Mouse (Mus musculus) embryo, embryonic 10.5 days (tissue): ENCODE measurements at regions not wholly inside any gene's neighbourhood (a gene's known extent, or its start where the extent isn't known, plus 50 kb on each side); places are given as distances from the start of the nearest gene placed in this dataset.

ENCODE experiments used
- DNase-seq: peaks from one replicate; pipeline ENCODE4 v3.0.0-alpha.2; 2015; ENCODE audit warnings: low spot score

- no peak for DNase-seq
Measured at GRCm38 (mm10) chr15:69165482-69165801, 2664.7 kb upstream of the Lrrc6 start.

GRCm38 (mm10) chr15:69164581-69165481 is 2664.1 kb upstream of the Lrrc6 start:
- peak; percentile 32 for DNase-seq

DNA sequence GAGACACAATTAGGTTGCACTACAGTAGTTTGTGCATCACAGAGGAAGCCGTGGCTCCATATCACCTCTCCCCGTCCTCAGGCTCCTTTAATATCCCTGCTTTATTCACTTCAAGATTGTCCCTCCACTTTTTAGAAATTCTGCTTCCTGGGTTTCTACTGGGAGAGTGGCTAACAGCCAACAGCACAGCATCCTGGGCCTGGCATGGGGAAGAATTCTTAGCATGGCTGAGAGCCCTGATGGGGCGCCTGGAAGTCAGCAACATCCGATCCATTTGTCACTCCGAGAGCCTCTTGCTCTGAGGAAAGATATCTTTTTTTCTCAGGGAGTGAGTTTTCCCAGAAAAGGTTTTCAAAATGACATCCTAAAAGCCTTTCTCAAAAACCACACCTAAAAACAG is 2660.3 kb upstream of the Lrrc6 start:
- DNase-seq = no peak

- DNase-seq = no peak
Measured at GRCm38 (mm10) chr15:69158124-69158523, 2657.4 kb upstream of the Lrrc6 start.
